Mouse (Mus musculus) heart, embryonic 12.5 days (tissue): ENCODE measurements around the gene Gm43720. TPM values are rescaled to one million over a fixed set of nuclear protein-coding genes. Genes with fewer than 3 reads are reported as not detected.
A peak's percentile ranks its signal among the peaks of the same experiment; 100 is the strongest.

Source experiments
- ATAC-seq: fragments of 200-750 bp; cut with Nextera tagmentation; 2 replicates; pipeline ENCODE4 v1.8.0; 2017; ENCODE audit warnings: moderate TSS enrichment, moderate library complexity; ENCODE audit not compliant: insufficient number of reproducible peaks, low FRiP score
- H3K27ac ChIP-seq: fragments of 300-500 bp; sonication (generic); 2 replicates; pipeline ENCODE4 v1.5.1; 2016; ENCODE audit warnings: mild to moderate bottlenecking, moderate library complexity; ENCODE audit not compliant: poor library complexity, severe bottlenecking
- H3K27me3 ChIP-seq: fragments of 300-500 bp; sonication (generic); replicated peaks from 2 replicates; pipeline ENCODE4 v1.6.1; 2016; ENCODE audit warnings: mild to moderate bottlenecking, moderate library complexity
- H3K36me3 ChIP-seq: fragments of 300-500 bp; sonication (generic); 2 replicates; pipeline ENCODE4 v1.6.1; 2016; ENCODE audit warnings: mild to moderate bottlenecking, moderate library complexity
- H3K4me1 ChIP-seq: fragments of 300-500 bp; sonication (generic); replicated peaks from 2 replicates; pipeline ENCODE4 v1.6.1; 2016; ENCODE audit warnings: mild to moderate bottlenecking
- H3K4me2 ChIP-seq: fragments of 300-500 bp; sonication (generic); 2 replicates; pipeline ENCODE4 v1.6.1; 2016; ENCODE audit warnings: mild to moderate bottlenecking, moderate library complexity
- H3K4me3 ChIP-seq: fragments of 300-500 bp; sonication (generic); 2 replicates; pipeline ENCODE4 v1.5.1; 2016; ENCODE audit warnings: mild to moderate bottlenecking
- H3K9ac ChIP-seq: fragments of 300-500 bp; sonication (generic); 2 replicates; pipeline ENCODE4 v1.6.1; 2016; ENCODE audit warnings: mild to moderate bottlenecking, moderate library complexity
- H3K9me3 ChIP-seq: fragments of 300-500 bp; sonication (generic); replicated peaks from 2 replicates; pipeline ENCODE4 v1.6.1; 2016; ENCODE audit warnings: mild to moderate bottlenecking, moderate library complexity
- WGBS: fragments of 180-500 bp; shearing (Covaris S2); methylation state at CpG from one replicate; pipeline ENCODE4 v1.1.7; 2016; 5-methylcytosine and 5-hydroxymethylcytosine counted together
- polyA plus RNA-seq: library from polyadenylated mRNA; unstranded; fragments of >200 nt; fragmentation: Nextera tagmentation; extraction: Ambion mirVana; gene quantifications from 2 replicates; pipeline ENCODE4 v1.2.1, GENCODE M21; 2016

Gene Gm43720
- polyA plus RNA-seq, 1 experiment from 2014 or later, result 0.04 TPM

- Histone ChIP-seq H3K36me3 (peaks cover 53% of the 10 kb centered on the region), H3K4me2 (no peak overlapping the region), H3K4me1 (peaks cover 57% of the 10 kb centered on the region), H3K9me3 (no peaks in the 10 kb centered on the region), H3K9ac (peak overlapping the region; percentile 97), H3K4me3 (no peak overlapping the region), H3K27me3 (no peaks in the 10 kb centered on the region), H3K27ac (no peak overlapping the region)
- WGBS, result 63% methylated on average over 4 of the region's 4 CpGs
- no peak for ATAC-seq
Measured at GRCm38 (mm10) chr5:138262001-138262400, 17.8 kb downstream of the Gm43720 start.

DNA sequence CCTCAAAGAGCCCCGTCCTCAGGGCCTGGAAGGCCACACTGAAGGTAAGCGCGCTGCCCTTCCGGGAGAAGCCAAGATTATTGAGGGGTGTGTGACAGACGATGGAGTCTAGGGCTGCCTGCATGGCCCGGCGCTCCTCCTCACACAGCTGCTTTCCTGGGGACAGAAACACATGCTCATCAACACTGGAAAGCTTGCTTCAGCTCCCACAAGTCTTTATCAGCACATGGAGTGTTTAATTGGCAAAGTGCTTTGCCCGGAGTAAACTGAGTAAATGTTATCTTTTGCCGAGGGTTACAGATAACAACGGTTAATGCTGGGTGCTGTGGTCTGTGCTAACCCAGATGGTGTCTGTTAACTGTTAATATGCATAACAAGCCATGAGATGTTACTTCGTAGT is 18.9 kb downstream of the Gm43720 start:
- no peaks in the 10 kb centered on the region for H3K9me3 ChIP-seq
- H3K36me3 ChIP-seq, result peaks cover 44% of the 10 kb centered on the region
- WGBS, result 48% methylated on average over 11 of the region's 11 CpGs
- ATAC-seq, result no peak
- peak overlapping the region; percentile 39; the same call in 1 of the 2 replicates for H3K9ac ChIP-seq
- H3K4me1 ChIP-seq, result peaks cover 67% of the 10 kb centered on the region
- H3K27me3 ChIP-seq, result no peaks in the 10 kb centered on the region
- H3K4me2 ChIP-seq, result no peak overlapping the region
- no peak overlapping the region for H3K27ac ChIP-seq
- H3K4me3 ChIP-seq, result no peak overlapping the region

- Histone ChIP-seq H3K27me3 (no peaks in the 10 kb centered on the region), H3K36me3 (peaks cover 42% of the 10 kb centered on the region), H3K4me3 (no peak overlapping the region), H3K4me2 (0 out of 2 replicates have a peak overlapping the region, but pooled peaks have one; percentile 12), H3K27ac (0 out of 2 replicates have a peak overlapping the region, but pooled peaks have one; percentile 24), H3K4me1 (peaks cover 68% of the 10 kb centered on the region), H3K9ac (peak overlapping the region; percentile 39; the same call in 1 of the 2 replicates), H3K9me3 (no peaks in the 10 kb centered on the region)
- no peak for ATAC-seq
- 39% methylated on average over 10 of the region's 10 CpGs for WGBS
Measured at GRCm38 (mm10) chr5:138260051-138260450, 19.7 kb downstream of the Gm43720 start.

DNA sequence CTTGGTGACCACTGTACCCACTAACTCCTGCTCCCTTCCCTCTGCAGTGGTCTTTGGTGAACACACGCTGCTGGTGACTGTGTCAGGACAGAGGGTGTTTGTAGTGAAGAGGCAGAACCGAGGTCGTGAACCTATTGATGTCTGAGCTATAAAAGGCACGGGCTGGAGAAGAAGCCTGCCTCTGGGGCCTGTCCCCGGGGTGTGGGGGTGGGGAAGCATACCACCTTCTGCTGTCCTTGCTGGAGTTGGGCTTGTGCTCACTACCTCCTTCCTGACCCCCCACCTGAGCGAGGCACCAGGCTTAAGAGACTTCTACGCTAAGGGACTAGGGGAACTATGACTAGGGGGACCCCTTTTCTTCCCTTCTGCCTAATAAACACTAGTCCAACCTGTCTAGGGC is 20.8 kb downstream of the Gm43720 start:
- peaks cover 42% of the 10 kb centered on the region for H3K36me3 ChIP-seq
- H3K4me1 ChIP-seq, result peaks cover 65% of the 10 kb centered on the region
- H3K27ac ChIP-seq, result peak overlapping the region; percentile 48; the same call in 1 of the 2 replicates
- 37% methylated on average over 7 of the region's 7 CpGs for WGBS
- H3K4me2 ChIP-seq, result no peak overlapping the region
- no peak for ATAC-seq
- H3K9ac ChIP-seq, result peak overlapping the region; percentile 24; the same call in 1 of the 2 replicates
- no peaks in the 10 kb centered on the region for H3K9me3 ChIP-seq
- H3K27me3 ChIP-seq, result no peaks in the 10 kb centered on the region
- H3K4me3 ChIP-seq, result no peak overlapping the region

- no peak overlapping the region for H3K4me2 ChIP-seq
- no peak for ATAC-seq
- H3K27me3 ChIP-seq, result no peaks in the 10 kb centered on the region
- 62% methylated on average over 6 of the region's 6 CpGs for WGBS
- H3K4me1 ChIP-seq, result peaks cover 65% of the 10 kb centered on the region
- no peak overlapping the region for H3K9ac ChIP-seq
- H3K4me3 ChIP-seq, result no peak overlapping the region
- H3K27ac ChIP-seq, result peak overlapping the region; percentile 29
- H3K9me3 ChIP-seq, result no peaks in the 10 kb centered on the region
- peaks cover 42% of the 10 kb centered on the region for H3K36me3 ChIP-seq
Measured at GRCm38 (mm10) chr5:138258542-138258941, 21.2 kb downstream of the Gm43720 start.

GRCm38 (mm10) chr5:138258078-138258477 is 21.7 kb downstream of the Gm43720 start:
- H3K36me3 ChIP-seq, result peaks cover 42% of the 10 kb centered on the region

GRCm38 (mm10) chr5:138257585-138257978 is 22.2 kb downstream of the Gm43720 start:
- Histone ChIP-seq H3K4me3 (no peak overlapping the region), H3K27ac (no peak overlapping the region), H3K27me3 (no peaks in the 10 kb centered on the region), H3K9ac (no peak overlapping the region), H3K4me1 (peaks cover 57% of the 10 kb centered on the region), H3K36me3 (peaks cover 42% of the 10 kb centered on the region), H3K9me3 (no peaks in the 10 kb centered on the region), H3K4me2 (no peak overlapping the region)
- 93% methylated on average over 4 of the region's 4 CpGs for WGBS
- ATAC-seq, result no peak

More at GRCm38 (mm10) chr5:138258078-138258477, 21.7 kb downstream of the Gm43720 start:
- H3K4me3 ChIP-seq, result no peak overlapping the region
- H3K27ac ChIP-seq, result no peak overlapping the region; the same call in 1 of the 2 replicates
- H3K9ac ChIP-seq, result no peak overlapping the region
- H3K4me2 ChIP-seq, result no peak overlapping the region
- H3K9me3 ChIP-seq, result no peaks in the 10 kb centered on the region
- WGBS, result 82% methylated on average over 3 of the region's 3 CpGs
- peaks cover 62% of the 10 kb centered on the region for H3K4me1 ChIP-seq
- H3K27me3 ChIP-seq, result no peaks in the 10 kb centered on the region
- no peak for ATAC-seq

GRCm38 (mm10) chr5:138256966-138257584 is 22.7 kb downstream of the Gm43720 start:
- no peaks in the 10 kb centered on the region for H3K9me3 ChIP-seq
- H3K27ac ChIP-seq, result no peak overlapping the region
- peaks cover 41% of the 10 kb centered on the region for H3K36me3 ChIP-seq
- H3K4me3 ChIP-seq, result no peak overlapping the region
- H3K4me2 ChIP-seq, result 0 out of 2 replicates have a peak overlapping the region, but pooled peaks have one; percentile 90
- H3K27me3 ChIP-seq, result no peaks in the 10 kb centered on the region
- no peak for ATAC-seq
- H3K4me1 ChIP-seq, result peaks cover 52% of the 10 kb centered on the region
- 85% methylated on average over 10 of the region's 10 CpGs for WGBS
- H3K9ac ChIP-seq, result no peak overlapping the region

DNA sequence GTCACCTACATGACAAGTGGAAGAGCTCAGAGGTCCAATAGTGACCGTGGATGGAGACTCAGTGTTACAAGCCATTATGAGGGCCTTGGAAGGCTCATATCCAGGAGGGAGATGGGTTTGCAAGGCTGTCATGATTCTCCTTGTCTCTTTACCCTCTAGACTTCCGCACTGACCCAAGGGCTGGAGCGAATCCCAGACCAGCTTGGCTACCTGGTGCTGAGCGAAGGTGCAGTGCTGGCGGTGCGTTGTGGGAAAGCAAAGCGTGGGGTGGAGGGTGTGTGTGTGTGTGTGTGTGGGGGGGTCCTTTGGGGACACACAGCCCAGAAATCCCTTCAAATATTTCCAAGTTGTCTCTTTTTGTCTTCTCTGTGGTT is 23.7 kb downstream of the Gm43720 start:
- H3K4me2 ChIP-seq, result peak overlapping the region; percentile 90
- H3K36me3 ChIP-seq, result peaks cover 31% of the 10 kb centered on the region
- no peaks in the 10 kb centered on the region for H3K27me3 ChIP-seq
- peak; percentile 3; the same call in 1 of the 2 replicates for ATAC-seq
- H3K27ac ChIP-seq, result peak overlapping the region; percentile 86
- H3K4me1 ChIP-seq, result peaks cover 42% of the 10 kb centered on the region
- peak overlapping the region; percentile 84 for H3K4me3 ChIP-seq
- H3K9me3 ChIP-seq, result no peaks in the 10 kb centered on the region
- WGBS, result 19% methylated on average over 7 of the region's 7 CpGs
- H3K9ac ChIP-seq, result peak overlapping the region; percentile 83

GRCm38 (mm10) chr5:138255353-138256093 is 24.2 kb downstream of the Gm43720 start, which contains the start of gene Lamtor4:
Gene Lamtor4 (plus strand): TSS chr5:138255482.
- Histone ChIP-seq H3K4me2 (peak within 1 kb of the TSS; percentile 90), H3K36me3 (peaks cover 26% of the 10 kb centered on the region), H3K9ac (peak within 1 kb of the TSS; percentile 83), H3K27me3 (no peaks in the 10 kb centered on the region), H3K4me1 (peaks cover 37% of the 10 kb centered on the region), H3K4me3 (peak within 1 kb of the TSS; percentile 84), H3K9me3 (no peaks in the 10 kb centered on the region), H3K27ac (peak within 1 kb of the TSS; percentile 86)
- ATAC-seq, result peak; percentile 100
- WGBS, result under 1% methylated on average over 38 of the region's 38 CpGs

GRCm38 (mm10) chr5:138253061-138253460 is 26.7 kb downstream of the Gm43720 start:
- no peak for ATAC-seq
- Histone ChIP-seq H3K4me2 (no peak overlapping the region), H3K27me3 (no peaks in the 10 kb centered on the region), H3K27ac (no peak overlapping the region), H3K4me3 (no peak overlapping the region), H3K9me3 (no peaks in the 10 kb centered on the region), H3K36me3 (0 out of 2 replicates have a peak, but pooled peaks cover 3% of the 10 kb centered on the region), H3K4me1 (peaks cover 14% of the 10 kb centered on the region), H3K9ac (no peak overlapping the region)
- 85% methylated on average over 3 of the region's 3 CpGs for whole genome bisulfite sequencing
